Mouse (Mus musculus) hindbrain, postnatal 0 days (tissue): Measurements from ENCODE around the gene Clybl. TPM values are rescaled to one million over a fixed set of nuclear protein-coding genes. Genes with fewer than 3 reads are reported as not detected.

Source experiments
- ATAC-seq: fragments of 200-750 bp; cut with Nextera tagmentation; 2 replicates; pipeline ENCODE4 v1.8.0; 2017; ENCODE audit warnings: mild to moderate bottlenecking, moderate TSS enrichment, moderate library complexity
- DNase-seq: peaks from one replicate; pipeline ENCODE4 v3.0.0-alpha.2; 2015; ENCODE audit warnings: low spot score
- H3K27ac ChIP-seq: fragments of 300-500 bp; sonication (generic); 2 replicates; pipeline ENCODE4 v1.5.1; 2014; ENCODE audit warnings: mild to moderate bottlenecking
- H3K27me3 ChIP-seq: fragments of 300-500 bp; sonication (generic); 2 replicates; pipeline ENCODE4 v1.6.1; 2014; ENCODE audit warnings: low read length, mixed read lengths; ENCODE audit not compliant: insufficient read depth
- H3K36me3 ChIP-seq: fragments of 300-500 bp; sonication (generic); 2 replicates; pipeline ENCODE4 v1.6.1; 2014; ENCODE audit warnings: low read length, mixed read lengths; ENCODE audit not compliant: insufficient read depth
- H3K4me1 ChIP-seq: fragments of 300-500 bp; sonication (generic); 2 replicates; pipeline ENCODE4 v1.6.1; 2014; ENCODE audit warnings: antibody characterized with exemption, low read length, mixed read lengths; ENCODE audit not compliant: insufficient read depth
- H3K4me2 ChIP-seq: fragments of 300-500 bp; sonication (generic); 2 replicates; pipeline ENCODE4 v1.6.1; 2014; ENCODE audit warnings: low read depth, mild to moderate bottlenecking, low read length, moderate library complexity, mixed read lengths
- H3K4me3 ChIP-seq: fragments of 300-500 bp; sonication (generic); 2 replicates; pipeline ENCODE4 v1.5.1; 2014; ENCODE audit warnings: low read length
- H3K9ac ChIP-seq: fragments of 300-500 bp; sonication (generic); replicated peaks from 2 replicates; pipeline ENCODE4 v1.6.1; 2014; ENCODE audit warnings: mild to moderate bottlenecking, low read length, moderate library complexity, mixed read lengths
- H3K9me3 ChIP-seq: fragments of 300-500 bp; sonication (generic); 2 replicates; pipeline ENCODE4 v1.6.1; 2016; ENCODE audit warnings: low read length, mixed read lengths
- CTCF ChIP-seq: IDR thresholded peaks from 2 replicates; pipeline ENCODE4 v1.5.1; 2016; ENCODE audit warnings: antibody characterized with exemption, control low read depth, low read depth
- WGBS: fragments of 180-500 bp; shearing (Covaris S2); extraction: QIAGEN DNeasy Blood & Tissue Kit; methylation state at CpG from one replicate; pipeline ENCODE4 v1.1.7; 2014; 5-methylcytosine and 5-hydroxymethylcytosine counted together
- polyA plus RNA-seq: library from polyadenylated mRNA; unstranded; fragments of >200 nt; fragmentation: Nextera tagmentation; extraction: Ambion mirVana; gene quantifications from 2 replicates; pipeline ENCODE4 v1.2.1, GENCODE M21; 2015
- total RNA-seq: library from RNA; depleted of rRNA; stranded (reverse); fragments of >200 nt; gene quantifications from 2 replicates; pipeline ENCODE4 v1.2.3, GENCODE M21; 2014; rRNA removed

Gene Clybl
- total and polyA plus RNA-seq, 2 experiments from 2014 or later, result 13.3 to 26.7 TPM

GRCm38 (mm10) chr14:122434039-122434438 is 252.5 kb downstream of the Clybl start:
- no peak for TF ChIP-seq CTCF
- Histone ChIP-seq H3K9ac (no peak overlapping the region), H3K4me3 (no peak overlapping the region), H3K27ac (no peak overlapping the region), H3K27me3 (no peaks in the 10 kb centered on the region), H3K4me2 (no peak overlapping the region), H3K36me3 (no peaks in the 10 kb centered on the region), H3K4me1 (no peaks in the 10 kb centered on the region), H3K9me3 (no peaks in the 10 kb centered on the region)
- DNase-seq (no peak), ATAC-seq (no peak)
- 86% methylated on average over 10 of the region's 10 CpGs for WGBS

- H3K36me3 ChIP-seq, result no peaks in the 10 kb centered on the region
- ATAC-seq, result peak; percentile 45; the same call in 1 of the 2 replicates
- no peak overlapping the region for H3K9ac ChIP-seq
- H3K4me2 ChIP-seq, result no peak overlapping the region
- H3K27me3 ChIP-seq, result no peaks in the 10 kb centered on the region
- H3K4me1 ChIP-seq, result no peaks in the 10 kb centered on the region
- no peak for DNase-seq
- TF ChIP-seq CTCF, result no peak
- no peaks in the 10 kb centered on the region for H3K9me3 ChIP-seq
- H3K4me3 ChIP-seq, result no peak overlapping the region
- 53% methylated on average over 10 of the region's 10 CpGs for WGBS
- H3K27ac ChIP-seq, result no peak overlapping the region
These were observed 255.3 kb downstream of the Clybl start for GRCm38 (mm10) chr14:122436850-122437249.

GRCm38 (mm10) chr14:122449601-122450495 is 268.3 kb downstream of the Clybl start:
- ATAC-seq, result 0 out of 2 replicates have a peak, but pooled peaks have one; percentile 15
- H3K4me1 ChIP-seq, result peaks cover 25% of the 10 kb centered on the region; the same call in 1 of the 2 replicates
- TF ChIP-seq CTCF, result no peak
- H3K27ac ChIP-seq, result peak overlapping the region; percentile 92
- H3K9me3 ChIP-seq, result no peaks in the 10 kb centered on the region
- H3K36me3 ChIP-seq, result no peaks in the 10 kb centered on the region
- peak; percentile 73 for DNase-seq
- peak overlapping the region; percentile 50 for H3K4me3 ChIP-seq
- WGBS, result 2% methylated on average over 29 of the region's 29 CpGs
- H3K27me3 ChIP-seq, result peaks cover 15% of the 10 kb centered on the region; the same call in 1 of the 2 replicates
- H3K9ac ChIP-seq, result peak overlapping the region; percentile 67
- H3K4me2 ChIP-seq, result peak overlapping the region; percentile 72

GRCm38 (mm10) chr14:122450496-122451382 is 269.2 kb downstream of the Clybl start, which contains the start of gene Gm5089:
TSS of gene Gm5089 (minus strand) at chr14:122451115.
- H3K27me3 ChIP-seq, result peaks cover 15% of the 10 kb centered on the region; the same call in 1 of the 2 replicates
- DNase-seq (peak; percentile 73), ATAC-seq (peak; percentile 10; the same call in 1 of the 2 replicates)
- H3K4me2 ChIP-seq, result peak within 1 kb of the TSS; percentile 72
- no peaks in the 10 kb centered on the region for H3K36me3 ChIP-seq
- H3K9ac ChIP-seq, result peak within 1 kb of the TSS; percentile 67
- peak within 1 kb of the TSS; percentile 50 for H3K4me3 ChIP-seq
- H3K4me1 ChIP-seq, result peaks cover 25% of the 10 kb centered on the region; the same call in 1 of the 2 replicates
- TF ChIP-seq CTCF, result no peak
- WGBS, result 1% methylated on average over 57 of the region's 59 CpGs
- peak within 1 kb of the TSS; percentile 92 for H3K27ac ChIP-seq
- H3K9me3 ChIP-seq, result no peaks in the 10 kb centered on the region

- Histone ChIP-seq H3K36me3 (no peaks in the 10 kb centered on the region), H3K9ac (peak overlapping the region; percentile 67), H3K4me1 (peaks cover 25% of the 10 kb centered on the region; the same call in 1 of the 2 replicates), H3K4me3 (peak overlapping the region; percentile 50; the same call in 1 of the 2 replicates), H3K4me2 (peak overlapping the region; percentile 72), H3K27ac (peak overlapping the region; percentile 92), H3K9me3 (no peaks in the 10 kb centered on the region), H3K27me3 (peaks cover 15% of the 10 kb centered on the region; the same call in 1 of the 2 replicates)
- no peak for ATAC-seq
- peak; percentile 52 for DNase-seq
- TF ChIP-seq CTCF, result no peak
- 45% methylated on average over 5 of the region's 5 CpGs for WGBS
These were observed 270.1 kb downstream of the Clybl start for GRCm38 (mm10) chr14:122451551-122452145.

Other genes starting within 250 kb of the Clybl start
- gene Gpr183, start 216.5 kb upstream of the Clybl start, total RNA-seq, result 1.3 and 1.5 TPM in 2 replicates
- gene Gpr183, start 216.5 kb upstream of the Clybl start, polyA plus RNA-seq, result 0.56 and 0.58 TPM in 2 replicates
- gene Timm8a2, start 147.0 kb upstream of the Clybl start, total RNA-seq, result not detected in 2 replicates
- gene Timm8a2, start 147.0 kb upstream of the Clybl start, polyA plus RNA-seq, result not detected in 2 replicates
- 81.0 and 85.0 TPM in 2 replicates for gene Tm9sf2, start 74.7 kb upstream of the Clybl start, total RNA-seq
- gene Tm9sf2, start 74.7 kb upstream of the Clybl start, polyA plus RNA-seq, result 105 and 112 TPM in 2 replicates